Mouse (Mus musculus): ENCODE data around the gene Troap.

GRCm38 (mm10) chr15:99085997-99086396 lies 11.6 kb downstream of the Troap start:
- TF ChIP-seq POLR2AphosphoS5 (IDR thresholded peaks at IDR 0.05; ENCODE audit: borderline replicate concordance, low read depth, low read length): no peak
- TF ChIP-seq BHLHE40 (IDR thresholded peaks at IDR 0.05; ENCODE audit: borderline replicate concordance, low read depth, low read length): no peak
- no peak for TF ChIP-seq CTCF (IDR thresholded peaks at IDR 0.05 in 2 of 3, conservative IDR thresholded peaks at IDR 0.05 in 1 of 3; ENCODE audit: control insufficient read depth in 1 of 3, insufficient read depth in 1 of 3, low read depth in 2 of 3, low read length in 3 of 3, poor library complexity in 1 of 3, severe bottlenecking in 1 of 3)
- no peak for TF ChIP-seq GABPA (IDR thresholded peaks at IDR 0.05; ENCODE audit: low read depth, low read length)
- TF ChIP-seq MEF2A (IDR thresholded peaks at IDR 0.05; ENCODE audit: extremely low read depth, insufficient replicate concordance, low read depth, low read length, poor library complexity, severe bottlenecking): no peak
- no peak for TF ChIP-seq CHD2 (IDR thresholded peaks at IDR 0.05; ENCODE audit: low read length)

All from MEL (cell line).